Mouse (Mus musculus): ENCODE measurements at regions not wholly inside any gene's neighbourhood (a gene's known extent, or its start where the extent isn't known, plus 50 kb on each side); places are given as distances from the start of the nearest gene placed in this dataset.

DNA sequence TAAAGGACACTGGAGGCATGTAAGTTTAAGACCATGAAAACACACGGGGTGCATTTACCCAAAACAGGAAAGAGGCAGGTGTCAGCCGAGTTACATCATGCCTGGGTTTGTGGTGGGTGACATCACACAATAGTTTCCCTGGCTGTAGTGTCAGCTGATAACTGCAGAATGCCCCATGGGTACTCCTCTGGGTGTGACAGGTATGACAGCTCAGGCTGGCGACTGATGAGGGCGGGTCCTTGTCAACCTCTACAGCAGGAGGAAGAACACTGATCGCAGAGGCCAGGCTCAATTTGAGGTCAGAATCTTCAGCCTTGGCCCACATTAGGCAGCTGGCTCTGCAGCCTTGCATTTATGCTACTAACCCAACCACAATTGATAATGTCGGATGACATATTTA is 428.5 kb downstream of the Fam19a5 start:
- no peak for TF ChIP-seq POLR2A (IDR thresholded peaks at IDR 0.05; ENCODE audit: extremely low read depth, insufficient read depth, low read length)
- TF ChIP-seq CTCF (IDR thresholded peaks at IDR 0.05; ENCODE audit: extremely low read depth, insufficient read depth, low read length), result no peak

Measured in cortical plate, adult 2 months (tissue).